Mouse (Mus musculus): ENCODE results near the gene Cdhr2. TPM values are rescaled to one million over a fixed set of nuclear protein-coding genes. Genes with fewer than 3 reads are reported as not detected.
A peak's percentile ranks its signal among the peaks of the same experiment; 100 is the strongest.

Cdhr2 gene
- polyA plus RNA-seq, 1 experiment from 2014 or later: 0.04 TPM

- no peaks in the 10 kb centered on the region for H3K27me3 ChIP-seq (ENCODE audit: poor library complexity, severe bottlenecking)
- 91% methylated on average over 11 of the region's 11 CpGs for whole genome bisulfite sequencing
- H3K36me3 ChIP-seq (replicated peaks): no peaks in the 10 kb centered on the region
- no peaks in the 10 kb centered on the region for H3K9me3 ChIP-seq
- H3K27ac ChIP-seq: no peak overlapping the region
- no peak for DNase-seq (ENCODE audit: extremely low spot score, low spot score)
- H3K4me1 ChIP-seq: peaks cover 31% of the 10 kb centered on the region
- H3K4me3 ChIP-seq: no peak overlapping the region
These were observed 5.6 kb upstream of the Cdhr2 start for GRCm38 (mm10) chr13:54695479-54696230.

DNA sequence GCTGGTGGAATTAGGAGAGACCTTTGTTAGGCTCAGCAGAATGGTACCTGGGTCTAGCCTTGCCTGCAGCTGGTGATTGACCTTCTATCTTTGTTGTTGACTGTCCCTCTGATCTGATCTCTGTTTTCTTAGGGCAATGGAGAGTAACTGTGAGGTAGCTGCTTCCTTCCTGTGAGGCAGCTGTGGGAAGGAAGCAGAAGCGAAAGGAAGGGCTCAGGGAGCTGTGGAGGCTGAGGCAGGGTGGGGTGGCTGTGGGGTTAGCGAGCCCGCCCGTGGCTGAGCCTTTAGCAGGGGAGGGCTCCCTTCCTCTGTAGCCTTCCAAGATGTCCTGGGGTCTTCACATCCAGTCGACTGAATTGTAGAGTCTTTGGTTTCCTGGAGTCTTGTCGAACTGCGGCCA is 1.2 kb downstream of the Cdhr2 start:
- no peaks in the 10 kb centered on the region for H3K27me3 ChIP-seq (ENCODE audit: poor library complexity, severe bottlenecking)
- WGBS: 78% methylated on average over 7 of the region's 7 CpGs
- DNase-seq (ENCODE audit: extremely low spot score, low spot score): no peak

GRCm38 (mm10) chr13:54704890-54705289 is 3.6 kb downstream of the Cdhr2 start:
- WGBS: 47% methylated on average over 6 of the region's 6 CpGs
- DNase-seq (ENCODE audit: extremely low spot score, low spot score): no peak
- no peak overlapping the region for H3K4me3 ChIP-seq

More for the DNA sequence above, 1.2 kb downstream of the Cdhr2 start:
- no peaks in the 10 kb centered on the region for H3K9me3 ChIP-seq
- no peaks in the 10 kb centered on the region for H3K36me3 ChIP-seq (replicated peaks)
- no peak overlapping the region for H3K27ac ChIP-seq
- H3K4me1 ChIP-seq: no peaks in the 10 kb centered on the region
- no peak overlapping the region for H3K4me3 ChIP-seq

GRCm38 (mm10) chr13:54710866-54711265 is 9.6 kb downstream of the Cdhr2 start:
- Histone ChIP-seq H3K27ac (no peak overlapping the region), H3K9me3 (peaks cover 5% of the 10 kb centered on the region; the same call in 1 of the 2 replicates), H3K4me1 (no peaks in the 10 kb centered on the region), H3K36me3 (replicated peaks) (no peaks in the 10 kb centered on the region), H3K4me3 (no peak overlapping the region), H3K27me3 (ENCODE audit: poor library complexity, severe bottlenecking) (peaks cover 4% of the 10 kb centered on the region; the same call in 1 of the 2 replicates)
- 92% methylated on average over 3 of the region's 3 CpGs for WGBS
- DNase-seq (ENCODE audit: extremely low spot score, low spot score): no peak

More at GRCm38 (mm10) chr13:54704890-54705289, 3.6 kb downstream of the Cdhr2 start:
- Histone ChIP-seq H3K9me3 (no peaks in the 10 kb centered on the region), H3K36me3 (replicated peaks) (no peaks in the 10 kb centered on the region), H3K27ac (no peak overlapping the region), H3K4me1 (no peaks in the 10 kb centered on the region), H3K27me3 (ENCODE audit: poor library complexity, severe bottlenecking) (no peaks in the 10 kb centered on the region)

- WGBS: 45% methylated on average over 4 of the region's 4 CpGs
These were observed 13.1 kb downstream of the Cdhr2 start for GRCm38 (mm10) chr13:54714393-54714792.

DNA sequence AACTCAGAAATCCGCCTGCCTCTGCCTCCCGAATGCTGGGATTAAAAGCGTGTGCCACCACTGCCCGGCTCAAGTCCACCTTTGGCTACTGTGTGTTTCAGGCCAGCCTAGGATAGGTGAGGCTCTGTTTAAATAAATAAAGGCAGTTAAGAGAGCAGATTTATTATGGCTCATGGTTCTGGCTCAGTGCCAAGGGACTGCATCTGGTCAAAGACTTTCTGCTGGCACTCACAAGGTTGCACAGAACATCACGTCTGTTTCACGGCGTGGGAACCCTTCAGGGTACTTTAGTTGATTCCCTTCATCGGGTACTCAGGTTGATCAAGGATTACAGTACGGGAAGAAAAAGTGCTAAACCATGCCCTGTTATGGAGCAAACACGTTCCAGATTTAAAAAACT is 13.7 kb downstream of the Cdhr2 start:
- no peak for DNase-seq (ENCODE audit: extremely low spot score, low spot score)
- no peak overlapping the region for H3K27ac ChIP-seq
- no peak overlapping the region for H3K4me3 ChIP-seq
- H3K36me3 ChIP-seq (replicated peaks): no peaks in the 10 kb centered on the region
- 87% methylated on average over 10 of the region's 10 CpGs for WGBS
- H3K9me3 ChIP-seq: peaks cover 5% of the 10 kb centered on the region; the same call in 1 of the 2 replicates
- peaks cover 9% of the 10 kb centered on the region; the same call in 1 of the 2 replicates for H3K27me3 ChIP-seq (ENCODE audit: poor library complexity, severe bottlenecking)
- H3K4me1 ChIP-seq: peaks cover 13% of the 10 kb centered on the region

More at GRCm38 (mm10) chr13:54714393-54714792, 13.1 kb downstream of the Cdhr2 start:
- peaks cover 9% of the 10 kb centered on the region; the same call in 1 of the 2 replicates for H3K27me3 ChIP-seq (ENCODE audit: poor library complexity, severe bottlenecking)
- peaks cover 5% of the 10 kb centered on the region; the same call in 1 of the 2 replicates for H3K9me3 ChIP-seq
- H3K4me3 ChIP-seq: no peak overlapping the region
- peaks cover 13% of the 10 kb centered on the region for H3K4me1 ChIP-seq
- no peak for DNase-seq (ENCODE audit: extremely low spot score, low spot score)
- no peaks in the 10 kb centered on the region for H3K36me3 ChIP-seq (replicated peaks)
- H3K27ac ChIP-seq: no peak overlapping the region

DNA sequence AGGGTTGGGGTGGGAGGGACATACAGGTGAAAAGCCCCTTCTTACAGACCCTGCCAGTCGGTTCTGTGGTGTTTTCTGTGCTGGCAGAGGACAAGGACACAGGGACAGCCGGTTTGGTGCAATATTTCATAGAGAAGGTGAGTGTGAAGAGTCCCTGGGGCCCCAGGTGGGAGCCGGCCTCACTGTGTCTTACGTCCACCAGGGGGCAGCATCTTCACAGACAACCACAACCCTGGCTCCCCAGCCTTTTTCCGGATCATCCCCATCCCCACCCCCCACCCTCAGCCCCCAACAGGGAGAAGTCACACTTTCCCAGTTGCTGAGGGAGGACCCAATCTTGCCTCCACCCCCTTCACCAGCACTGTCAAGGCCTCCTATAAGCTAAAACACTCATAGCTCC is 15.7 kb downstream of the Cdhr2 start:
- no peak overlapping the region for H3K4me3 ChIP-seq
- WGBS: 5% methylated on average over 5 of the region's 5 CpGs
- H3K27ac ChIP-seq: no peak overlapping the region
- peaks cover 19% of the 10 kb centered on the region for H3K4me1 ChIP-seq
- peak; percentile 57 for DNase-seq (ENCODE audit: extremely low spot score, low spot score)
- H3K9me3 ChIP-seq: no peaks in the 10 kb centered on the region
- H3K27me3 ChIP-seq (ENCODE audit: poor library complexity, severe bottlenecking): peaks cover 9% of the 10 kb centered on the region; the same call in 1 of the 2 replicates
- no peaks in the 10 kb centered on the region for H3K36me3 ChIP-seq (replicated peaks)

DNA sequence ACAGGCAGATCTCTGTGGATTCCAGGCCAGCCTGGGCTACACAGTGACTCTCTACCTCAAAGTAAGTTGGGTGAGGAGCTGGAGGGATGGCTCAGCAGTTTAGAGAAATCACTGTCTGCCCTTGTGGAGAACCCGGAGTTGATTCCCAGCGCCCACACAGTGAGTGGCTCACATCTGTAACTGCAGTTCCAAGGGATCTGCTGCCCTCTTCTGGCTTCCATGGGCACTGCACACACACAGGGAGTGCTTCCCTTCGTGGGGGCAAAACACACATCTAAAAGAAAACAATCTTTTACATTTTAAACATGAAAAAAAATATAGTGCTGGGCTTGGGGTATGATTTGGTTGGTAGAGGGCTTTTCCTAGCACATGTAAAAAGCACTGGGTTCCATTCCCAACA is 21.9 kb downstream of the Cdhr2 start:
- Histone ChIP-seq H3K36me3 (replicated peaks) (no peaks in the 10 kb centered on the region), H3K9me3 (peaks cover 5% of the 10 kb centered on the region; the same call in 1 of the 2 replicates), H3K27ac (no peak overlapping the region), H3K4me1 (peaks cover 7% of the 10 kb centered on the region), H3K27me3 (ENCODE audit: poor library complexity, severe bottlenecking) (no peaks in the 10 kb centered on the region), H3K4me3 (no peak overlapping the region)
- DNase-seq (ENCODE audit: extremely low spot score, low spot score): no peak
- WGBS: 92% methylated on average over 3 of the region's 3 CpGs

GRCm38 (mm10) chr13:54726131-54726530 is 24.9 kb downstream of the Cdhr2 start:
- DNase-seq (ENCODE audit: extremely low spot score, low spot score): no peak
- H3K27ac ChIP-seq: no peak overlapping the region
- H3K4me1 ChIP-seq: peaks cover under 1% of the 10 kb centered on the region; the same call in 1 of the 2 replicates
- H3K9me3 ChIP-seq: peaks cover 5% of the 10 kb centered on the region; the same call in 1 of the 2 replicates
- WGBS: 83% methylated on average over 11 of the region's 11 CpGs
- H3K27me3 ChIP-seq (ENCODE audit: poor library complexity, severe bottlenecking): no peaks in the 10 kb centered on the region
- H3K36me3 ChIP-seq (replicated peaks): no peaks in the 10 kb centered on the region
- H3K4me3 ChIP-seq: no peak overlapping the region

DNA sequence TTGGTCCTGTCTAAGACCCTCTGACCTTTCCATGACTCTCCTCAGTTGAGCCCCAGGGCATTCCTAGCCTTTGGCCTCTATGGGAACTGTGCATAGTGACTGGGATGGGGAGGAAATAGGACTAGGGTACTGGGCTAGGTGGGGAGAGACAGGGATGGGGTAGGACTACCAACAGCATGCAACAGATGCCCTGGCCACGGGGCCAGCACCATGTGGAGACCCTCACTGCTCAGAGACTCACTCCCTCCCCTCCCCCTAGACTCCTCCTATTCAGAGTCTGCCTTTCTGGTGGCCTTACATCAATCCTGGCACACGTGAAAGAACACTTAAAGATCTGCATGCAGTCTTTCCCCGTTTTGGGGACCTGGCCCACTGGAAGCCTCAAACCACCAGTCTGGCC is 35.7 kb downstream of the Cdhr2 start:
- 27% methylated on average over 3 of the region's 3 CpGs for WGBS
- H3K9me3 ChIP-seq: no peaks in the 10 kb centered on the region

GRCm38 (mm10) chr13:54737488-54738212 is 36.4 kb downstream of the Cdhr2 start:
- peaks cover 54% of the 10 kb centered on the region for H3K27me3 ChIP-seq (ENCODE audit: poor library complexity, severe bottlenecking)
- H3K4me3 ChIP-seq: peak overlapping the region; percentile 49
- peaks cover 30% of the 10 kb centered on the region for H3K36me3 ChIP-seq (replicated peaks)
- no peaks in the 10 kb centered on the region for H3K9me3 ChIP-seq
- WGBS: 1% methylated on average over 87 of the region's 87 CpGs
- no peak for DNase-seq (ENCODE audit: extremely low spot score, low spot score)
- peaks cover 28% of the 10 kb centered on the region for H3K4me1 ChIP-seq
- H3K27ac ChIP-seq: no peak overlapping the region; the same call in 1 of the 2 replicates

More for the DNA sequence above, 35.7 kb downstream of the Cdhr2 start:
- DNase-seq (ENCODE audit: extremely low spot score, low spot score): no peak
- Histone ChIP-seq H3K4me3 (peak overlapping the region; percentile 49), H3K27ac (no peak overlapping the region), H3K4me1 (peaks cover 28% of the 10 kb centered on the region), H3K27me3 (ENCODE audit: poor library complexity, severe bottlenecking) (peaks cover 54% of the 10 kb centered on the region), H3K36me3 (replicated peaks) (peaks cover 30% of the 10 kb centered on the region)

- Histone ChIP-seq H3K36me3 (replicated peaks) (peaks cover 30% of the 10 kb centered on the region), H3K4me3 (peak overlapping the region; percentile 49), H3K4me1 (peaks cover 28% of the 10 kb centered on the region), H3K9me3 (no peaks in the 10 kb centered on the region), H3K27me3 (ENCODE audit: poor library complexity, severe bottlenecking) (peaks cover 54% of the 10 kb centered on the region), H3K27ac (no peak overlapping the region)
- WGBS: 3% methylated on average over 34 of the region's 34 CpGs
- DNase-seq (ENCODE audit: extremely low spot score, low spot score): no peak
These were observed 36.9 kb downstream of the Cdhr2 start for GRCm38 (mm10) chr13:54738213-54738601.

DNA sequence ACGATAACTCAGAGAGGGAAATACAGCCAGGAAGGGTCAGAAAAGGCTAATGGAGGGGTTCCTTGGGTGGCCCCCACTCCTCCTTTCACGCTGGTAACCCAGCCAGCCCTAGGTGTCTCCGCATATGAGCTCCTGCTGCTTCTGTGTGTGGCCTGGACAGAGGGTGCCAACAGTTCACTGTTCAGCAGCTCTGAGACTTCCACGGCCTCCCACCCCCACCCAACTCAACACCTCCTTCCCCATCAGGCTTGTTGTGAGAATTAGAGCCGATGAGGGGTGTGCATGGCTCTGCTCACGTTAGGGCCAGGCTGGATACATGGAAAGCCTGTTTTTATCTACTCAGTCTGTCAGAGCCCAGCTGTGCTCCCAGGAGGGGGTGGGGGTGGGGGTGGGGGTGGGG is 44.8 kb downstream of the Cdhr2 start:
- 0 out of 2 replicates have a peak, but pooled peaks cover 5% of the 10 kb centered on the region for H3K36me3 ChIP-seq (replicated peaks)
- no peak overlapping the region for H3K27ac ChIP-seq
- peaks cover 47% of the 10 kb centered on the region for H3K27me3 ChIP-seq (ENCODE audit: poor library complexity, severe bottlenecking)

More for the DNA sequence above, 44.8 kb downstream of the Cdhr2 start:
- no peak for DNase-seq (ENCODE audit: extremely low spot score, low spot score)
- Histone ChIP-seq H3K4me1 (peaks cover 42% of the 10 kb centered on the region), H3K9me3 (no peaks in the 10 kb centered on the region), H3K4me3 (no peak overlapping the region)
- 47% methylated on average over 6 of the region's 6 CpGs for WGBS
